Mouse (Mus musculus) left cerebral cortex, adult 18-20 months (tissue): ENCODE measurements around the gene Dgat2l6. TPM values are rescaled to one million over a fixed set of nuclear protein-coding genes. Genes with fewer than 3 reads are reported as not detected.

Source experiments
- DNase-seq, 2 experiments: peaks; one replicate each; pipeline ENCODE4 v3.0.0; 2021 to 2022; ENCODE audit warnings: low spot score in 2 of 2, mixed read lengths in 1 of 2
- long read RNA-seq, 2 experiments: library from polyadenylated mRNA; stranded (forward); transcript quantifications; one replicate each; pipeline ENCODE4 v2.0.0; 2021
- total RNA-seq, 2 experiments: library from RNA; stranded (reverse); gene quantifications; 2 replicates each; pipeline ENCODE4 v1.2.3; 2021

Gene Dgat2l6
- total RNA-seq, result under 1 TPM; 0.49 to 0.74 TPM
- long read RNA-seq, experiment 1, partial matches to known transcripts, result 0 of 2 reads
- long read RNA-seq, experiment 1, other reads (novel, unspliced or antisense), result 2 of 2 reads
- long read RNA-seq, experiment 2, result 0 reads

DNA sequence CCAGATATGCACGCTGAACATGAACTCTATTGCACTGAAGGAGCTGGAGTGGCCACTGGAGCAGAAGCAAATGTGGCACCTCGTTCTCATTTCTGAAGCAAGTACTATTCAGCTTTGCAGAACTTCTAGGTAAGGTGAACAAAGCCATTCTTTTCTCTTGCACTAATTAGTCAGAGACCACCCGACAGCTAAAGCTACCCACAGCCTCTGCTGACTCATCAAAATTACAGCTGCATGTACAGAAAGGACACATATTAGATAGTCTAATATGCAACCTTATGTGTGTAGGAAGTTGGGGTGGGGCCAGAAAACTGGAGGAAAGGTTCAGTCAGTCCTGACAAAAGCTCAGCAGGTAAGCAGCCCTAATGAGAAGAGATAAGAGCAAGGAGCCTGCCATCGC, at the start of gene Dgat2l6:
Dgat2l6 (plus strand) TSS at position 368 of the 400 bp plus-strand sequence.
- no peak for DNase-seq

DNA sequence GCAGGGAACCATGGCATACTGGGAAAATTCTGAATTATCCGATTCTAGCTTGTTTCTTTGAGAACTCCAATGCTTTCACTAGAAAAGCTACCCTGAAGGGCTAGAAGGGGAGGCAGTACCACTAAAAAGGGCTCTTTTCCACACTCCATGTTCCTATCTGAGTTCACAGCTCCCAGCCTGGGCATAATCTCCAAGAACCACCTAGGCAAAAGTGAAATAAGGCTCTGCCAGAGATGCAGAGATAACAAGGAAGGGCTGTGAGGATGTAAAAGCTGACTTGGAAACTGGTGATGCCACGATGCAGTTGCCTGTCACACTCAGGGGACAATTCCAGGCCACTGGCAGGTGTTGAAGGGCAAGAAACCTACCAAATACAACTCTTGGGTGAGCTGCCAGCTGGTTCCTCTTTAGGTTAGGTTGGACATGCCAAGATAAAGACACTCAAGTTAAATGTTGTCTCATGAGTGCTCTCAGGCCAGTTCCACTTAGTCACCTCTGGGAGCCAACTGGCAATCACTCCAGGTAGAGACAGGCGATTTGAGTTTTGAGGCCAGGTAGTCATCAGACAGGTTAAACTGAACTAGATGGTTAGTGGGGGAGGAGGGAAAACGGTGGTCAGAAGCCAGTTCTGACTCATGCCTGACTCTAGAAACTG, 48.9 kb upstream of the Dgat2l6 start:
- DNase-seq, result no peak

DNA sequence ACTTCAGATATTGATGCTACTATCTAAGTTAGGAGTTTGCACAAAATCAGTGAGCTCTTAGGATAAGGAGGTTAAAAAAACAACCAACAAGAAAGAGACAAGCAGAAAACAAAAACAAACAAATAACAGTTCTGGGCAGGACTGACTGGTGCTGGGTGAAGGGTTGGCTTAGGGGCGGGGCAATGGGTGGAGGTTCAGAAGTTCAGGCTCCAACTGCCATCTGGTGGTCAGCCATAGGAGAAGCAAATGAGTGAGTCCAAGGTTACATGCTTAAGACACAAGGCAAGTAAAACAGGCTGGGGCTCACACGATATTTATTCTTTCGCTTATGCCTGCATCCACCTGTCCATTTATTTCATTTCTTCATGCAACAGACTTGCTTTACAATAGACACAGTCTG, 44.3 kb upstream of the Dgat2l6 start:
- DNase-seq, result peak; percentile 34 to 39

DNA sequence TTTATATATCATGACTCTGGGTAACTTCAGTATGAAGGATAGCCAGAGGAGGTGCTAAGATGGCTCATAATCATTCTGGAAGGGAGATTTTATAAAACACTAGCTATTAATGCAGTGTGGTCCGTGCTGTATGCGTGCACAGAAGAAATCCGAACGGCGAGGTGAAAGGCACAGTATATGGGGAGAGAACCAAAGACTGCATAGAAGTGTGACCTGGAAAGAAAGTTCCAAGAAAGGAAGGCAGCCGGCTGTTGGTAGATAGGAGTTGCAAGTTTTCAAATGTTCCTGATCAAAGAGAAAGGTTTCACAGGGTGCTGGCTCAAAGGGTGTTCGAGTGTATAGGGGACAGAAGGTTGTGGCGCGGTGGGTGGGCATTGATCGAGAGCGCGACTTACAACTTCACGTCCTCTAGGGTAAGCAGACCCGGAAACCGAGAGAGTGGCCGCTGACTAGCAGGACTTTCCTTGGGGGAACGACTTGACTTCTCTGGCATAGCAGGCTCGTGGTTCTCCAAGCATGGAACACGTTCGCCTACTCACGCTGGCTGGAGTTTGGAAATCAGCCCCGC, 31.1 kb upstream of the Dgat2l6 start:
- no peak for DNase-seq

DNA sequence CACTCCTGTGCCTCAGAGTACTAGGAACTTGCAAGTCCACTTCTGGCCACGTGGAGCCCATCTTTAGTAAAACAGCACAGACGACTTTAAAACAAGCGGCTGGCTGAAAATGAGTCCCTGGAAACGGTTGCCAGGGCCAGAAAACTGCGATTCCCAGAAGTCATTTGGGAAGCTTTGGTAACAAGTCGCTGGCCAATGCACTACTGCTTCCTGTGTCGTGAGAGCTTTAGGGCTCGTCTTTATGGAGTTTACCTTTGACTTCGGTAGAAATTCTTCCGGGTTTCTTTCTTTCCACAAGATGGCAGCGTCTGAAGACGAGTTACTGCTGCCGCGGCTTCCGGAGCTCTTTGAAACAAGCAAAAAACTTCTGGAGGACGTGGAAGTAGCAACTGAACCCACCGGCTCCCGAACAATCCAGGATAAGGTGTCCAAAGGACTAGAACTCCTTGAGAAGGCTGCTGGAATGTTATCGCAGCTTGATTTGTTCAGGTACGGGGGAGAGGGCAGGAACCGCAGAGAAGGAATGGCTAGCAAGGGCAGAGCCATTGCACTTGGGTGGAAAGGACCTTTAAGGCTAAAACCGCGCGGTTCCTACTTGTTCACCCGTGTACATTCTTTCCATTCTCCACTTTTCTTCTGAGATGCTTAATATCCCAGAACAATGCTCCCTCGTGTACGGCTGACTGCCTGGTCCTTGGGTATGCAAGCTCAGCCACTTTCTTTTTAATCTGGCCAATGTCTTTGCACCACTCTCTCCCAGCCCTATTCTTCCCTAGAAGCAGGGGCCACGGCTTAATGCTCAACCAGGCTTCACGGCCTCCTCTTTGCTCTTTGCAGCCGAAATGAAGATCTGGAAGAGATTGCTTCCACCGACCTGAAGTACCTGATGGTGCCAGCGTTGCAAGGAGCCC, 30.3 kb upstream of the Dgat2l6 start, which contains the start of gene Igbp1:
Igbp1 (plus strand) TSS at position 224 of the 911 bp plus-strand sequence.
- peak; percentile 60 to 80 for DNase-seq

DNA sequence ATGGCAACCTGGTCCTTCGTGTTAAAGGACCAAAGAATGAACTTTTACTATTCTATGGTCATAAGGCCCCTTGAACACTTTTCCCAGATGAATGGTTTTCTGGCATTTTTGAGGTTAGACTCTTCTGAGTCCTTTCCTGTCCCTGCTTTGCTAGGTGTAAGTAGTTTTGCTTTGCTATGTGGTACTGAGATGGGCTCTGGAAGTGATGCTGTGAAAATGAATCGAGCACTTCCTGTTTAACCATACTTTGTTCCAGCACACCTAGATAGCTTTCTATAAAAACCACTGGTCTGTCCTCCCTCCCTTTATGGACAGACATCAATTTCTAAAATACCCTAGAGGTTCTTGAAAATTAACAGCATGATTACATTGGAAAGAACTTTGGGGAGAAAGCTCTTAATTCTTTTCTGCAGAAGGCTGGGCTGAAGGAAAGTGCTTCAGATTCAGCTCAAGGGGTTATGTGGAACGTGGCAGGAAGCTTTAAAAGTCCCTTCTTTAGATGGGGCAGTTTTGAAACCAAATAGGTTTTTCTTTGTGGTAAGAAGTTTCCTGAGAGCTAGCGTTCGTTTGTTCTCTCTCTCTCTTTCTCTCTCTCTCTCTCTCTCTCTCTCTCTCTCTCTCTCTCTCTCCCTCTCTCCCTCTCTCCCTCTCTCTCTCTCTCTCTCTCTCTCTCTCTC, 20.3 kb upstream of the Dgat2l6 start:
- DNase-seq, result no peak

DNA sequence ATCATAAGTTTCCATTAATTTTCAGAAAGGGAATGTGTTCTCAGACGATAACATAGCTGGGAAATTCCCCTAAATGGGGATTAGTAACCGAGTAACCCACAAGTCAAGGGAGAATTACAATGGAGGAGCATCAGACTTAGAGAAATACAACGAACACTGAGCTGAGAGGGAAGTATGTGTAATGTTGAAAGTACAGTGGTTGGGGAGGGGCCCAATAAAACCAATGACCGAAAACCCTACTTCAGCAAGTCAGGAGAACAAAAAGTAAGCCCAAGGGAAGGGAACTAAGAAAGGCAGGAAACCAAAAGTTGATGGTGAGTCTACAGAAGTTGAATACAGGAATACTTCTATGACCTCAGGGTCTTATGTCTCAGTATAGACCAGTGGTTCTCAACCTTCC, 16.5 kb upstream of the Dgat2l6 start:
- DNase-seq, result no peak

DNA sequence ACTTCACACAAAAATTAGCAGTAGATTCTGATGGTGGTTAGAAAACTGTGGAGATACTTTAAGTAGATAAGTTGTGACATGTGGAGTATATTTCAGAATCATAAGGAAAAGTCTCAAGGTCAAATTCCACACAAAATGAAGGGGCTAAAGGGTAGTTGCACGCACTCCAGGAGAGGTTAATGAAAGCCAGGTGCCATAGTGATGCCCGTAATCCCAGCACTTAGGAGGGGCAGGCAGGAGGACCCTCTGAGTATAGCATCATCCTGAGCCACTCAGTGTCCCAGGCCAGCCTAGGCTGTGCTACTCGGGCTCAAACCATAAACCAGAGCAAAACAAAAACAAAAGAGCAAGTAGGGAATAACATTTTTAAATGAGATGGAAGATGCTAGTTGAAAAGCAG, 14.7 kb upstream of the Dgat2l6 start:
- DNase-seq, result no peak

DNA sequence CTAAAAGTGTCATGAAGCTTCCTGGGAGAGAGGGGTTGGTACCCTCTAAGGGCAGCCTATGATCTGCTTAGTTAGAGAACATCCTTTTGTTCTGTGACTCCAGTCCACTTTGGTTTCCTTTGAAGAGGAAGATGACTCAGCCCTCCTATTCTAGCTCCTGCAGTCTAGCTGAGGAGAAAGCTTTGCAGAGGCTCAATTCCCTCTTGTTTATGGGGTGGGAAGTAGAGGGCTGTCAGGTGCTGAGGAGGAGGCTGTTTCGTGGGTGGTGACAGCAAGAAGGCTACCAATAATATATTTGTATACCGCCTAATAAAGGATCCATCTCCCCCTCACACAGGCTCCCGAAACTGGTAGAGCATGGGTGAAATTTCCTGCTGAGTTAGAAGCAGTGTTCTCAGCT, 8.0 kb upstream of the Dgat2l6 start:
- peak in 1 of 2 experiments; percentile 21 for DNase-seq

DNA sequence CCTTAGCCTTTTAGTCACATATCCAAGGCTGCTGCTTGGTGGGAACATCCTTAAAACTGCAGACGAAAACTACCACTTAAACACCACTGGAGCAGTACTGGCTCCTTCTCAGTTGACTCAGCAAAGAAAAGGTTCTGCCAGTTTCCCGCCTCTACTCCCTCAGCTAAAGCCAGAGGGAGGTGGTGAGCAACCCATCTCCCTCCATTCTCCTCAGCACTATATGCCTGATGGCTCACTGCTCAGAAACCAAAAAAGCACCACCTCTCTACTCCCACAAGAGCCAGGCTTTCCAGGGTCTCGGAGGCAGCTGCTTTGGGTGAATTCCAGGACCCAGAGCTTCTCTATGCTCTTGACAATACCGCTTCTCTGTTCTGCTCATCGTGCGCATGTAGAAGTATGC, 7.0 kb upstream of the Dgat2l6 start:
- peak; percentile 31 to 48 for DNase-seq

DNA sequence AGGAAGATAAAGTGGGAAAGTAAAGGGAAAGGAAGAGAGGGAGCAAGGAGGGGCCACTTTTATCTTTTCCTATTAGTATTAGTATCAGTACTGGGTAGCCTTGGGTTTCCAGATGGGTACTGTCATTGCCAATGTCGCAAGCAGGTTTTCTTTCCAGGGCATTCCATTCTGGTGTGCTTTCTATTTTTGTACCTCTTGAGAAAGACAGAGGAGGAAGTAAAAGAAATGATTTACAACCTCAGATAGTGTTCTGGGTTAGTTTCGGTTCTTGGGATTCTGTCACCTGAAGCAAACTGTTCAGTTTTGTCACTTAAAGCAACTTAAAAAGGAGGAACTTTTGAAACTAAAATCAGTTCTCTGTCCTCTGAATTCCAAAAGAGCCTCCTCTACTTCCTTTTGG, 6.1 kb upstream of the Dgat2l6 start:
- DNase-seq, result no peak

DNA sequence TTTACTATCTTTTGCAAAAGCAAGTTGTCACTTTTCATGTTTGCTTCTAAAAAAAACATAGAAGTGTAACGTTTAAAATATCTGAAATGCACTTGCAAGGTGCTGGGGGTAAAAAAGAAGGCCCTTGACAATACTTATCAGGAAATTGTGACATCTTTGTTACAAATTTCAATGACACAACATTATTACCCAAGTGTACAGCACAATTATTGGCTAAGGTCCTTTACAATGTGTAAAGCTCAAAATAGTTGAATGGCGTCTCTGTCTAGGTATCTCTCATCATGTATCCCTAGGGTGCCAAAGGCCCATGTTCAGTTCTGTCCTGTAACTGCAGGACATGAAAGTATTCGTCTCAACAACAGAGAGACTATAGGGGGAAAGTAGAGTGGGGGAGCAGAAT, 31.4 kb downstream of the Dgat2l6 start:
- no peak for DNase-seq

DNA sequence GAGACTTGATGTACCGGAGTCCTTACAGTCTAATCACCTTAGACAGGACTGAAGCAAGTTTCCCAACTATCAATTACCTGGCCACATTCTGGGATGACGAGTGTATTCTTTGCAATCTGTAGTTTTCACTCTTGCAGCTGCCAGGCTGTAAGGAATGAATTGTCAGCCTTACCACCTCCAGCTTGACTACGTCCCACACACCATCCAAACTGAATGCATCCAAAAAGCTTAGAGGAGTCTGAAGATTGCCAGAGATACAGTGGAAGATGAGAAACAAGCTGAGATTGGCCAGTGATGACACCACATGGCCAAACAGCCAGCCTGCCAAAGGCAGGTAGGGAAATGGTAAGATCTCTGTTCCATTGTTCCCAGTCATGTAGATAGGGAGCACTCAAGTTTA, 41.1 kb downstream of the Dgat2l6 start:
- peak; percentile 1 to 3 for DNase-seq

DNA sequence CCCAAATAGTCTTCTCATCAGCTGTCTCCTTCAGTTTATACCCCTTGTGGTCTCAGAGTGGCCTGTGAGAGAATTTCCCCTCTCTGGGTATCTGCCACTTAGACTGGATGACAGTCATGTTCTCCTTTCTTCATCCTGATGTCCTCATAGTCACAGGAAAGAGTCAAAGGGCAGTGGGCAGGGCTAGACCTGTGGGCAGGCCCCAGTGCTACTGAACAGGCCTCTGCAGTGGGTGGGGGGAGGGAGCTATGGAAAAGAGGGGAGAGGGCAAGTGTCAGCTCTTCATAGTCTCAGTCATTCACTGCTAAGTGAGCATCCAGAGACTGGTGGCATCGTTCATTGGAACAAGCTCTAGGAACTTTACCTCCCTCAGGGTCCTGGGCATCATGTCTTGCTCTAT, 47.3 kb downstream of the Dgat2l6 start, which contains the start of gene Awat1:
Awat1 (plus strand) TSS at position 301 of the 400 bp plus-strand sequence.
- no peak for DNase-seq

DNA sequence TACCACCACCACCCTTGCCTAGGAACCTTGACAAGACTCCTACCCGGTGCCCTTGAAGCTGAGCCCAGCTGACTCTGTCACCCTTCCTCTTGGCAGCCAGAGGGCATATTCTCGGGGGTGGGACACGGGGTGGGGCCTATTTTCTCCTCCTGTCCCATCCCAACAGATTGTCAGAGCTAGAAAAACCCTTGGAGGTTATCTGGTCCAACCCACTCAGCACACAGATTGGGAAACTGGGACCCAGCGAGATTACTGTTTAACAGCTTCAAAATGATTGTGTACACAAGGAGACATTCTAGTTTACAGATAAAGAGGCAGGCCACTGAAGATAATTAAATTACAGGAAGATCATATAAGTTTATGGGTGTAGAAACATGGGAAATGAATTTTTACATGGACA, 70.2 kb downstream of the Dgat2l6 start, which contains the start of gene P2ry4:
P2ry4 (minus strand) TSS at position 79 of the 400 bp plus-strand sequence.
- no peak for DNase-seq

Other genes starting within 250 kb of the Dgat2l6 start
- not detected for gene Otud6a, start 95.8 kb upstream of the Dgat2l6 start, total RNA-seq
- gene Awat2, start 82.1 kb upstream of the Dgat2l6 start, total RNA-seq, result under 1 TPM in 1 of 2 experiments, not detected in 1; 0.21 TPM
- gene Igbp1, start 30.5 kb upstream of the Dgat2l6 start, total RNA-seq, result 10 to 100 TPM; 39.4 to 41.8 TPM
- gene Awat1, start 47.4 kb downstream of the Dgat2l6 start, total RNA-seq, result not detected
- not detected for gene P2ry4, start 70.0 kb downstream of the Dgat2l6 start, total RNA-seq
- gene Arr3, start 80.7 kb downstream of the Dgat2l6 start, total RNA-seq, result 1 to 10 TPM; 1.4 to 1.5 TPM
- 1 to 10 TPM in 1 of 2 experiments, under 1 TPM in 1; 0.89 to 1.0 TPM for gene Kif4, start 100.9 kb downstream of the Dgat2l6 start, total RNA-seq
- 10 to 100 TPM; 40.1 to 42.9 TPM for gene Pdzd11, start 101.7 kb downstream of the Dgat2l6 start, total RNA-seq
- gene Gdpd2, start 205.0 kb downstream of the Dgat2l6 start, total RNA-seq, result 1 to 10 TPM; 6.9 to 7.2 TPM
- gene Dlg3, start 242.9 kb downstream of the Dgat2l6 start, total RNA-seq, result 100 to 1,000 TPM; 136 to 140 TPM